Mouse (Mus musculus): ENCODE measurements around the gene Sh2d2a. TPM values are rescaled to one million over a fixed set of nuclear protein-coding genes. Genes with fewer than 3 reads are reported as not detected.
"Not testable (repeated sequence)": the region's sequence is repeated elsewhere in the genome, so short reads cannot be mapped to it uniquely, and the experiment has no call there.

The Sh2d2a gene
- polyA plus RNA-seq, 1 experiment from 2014 or later: 0.04 TPM

DNA sequence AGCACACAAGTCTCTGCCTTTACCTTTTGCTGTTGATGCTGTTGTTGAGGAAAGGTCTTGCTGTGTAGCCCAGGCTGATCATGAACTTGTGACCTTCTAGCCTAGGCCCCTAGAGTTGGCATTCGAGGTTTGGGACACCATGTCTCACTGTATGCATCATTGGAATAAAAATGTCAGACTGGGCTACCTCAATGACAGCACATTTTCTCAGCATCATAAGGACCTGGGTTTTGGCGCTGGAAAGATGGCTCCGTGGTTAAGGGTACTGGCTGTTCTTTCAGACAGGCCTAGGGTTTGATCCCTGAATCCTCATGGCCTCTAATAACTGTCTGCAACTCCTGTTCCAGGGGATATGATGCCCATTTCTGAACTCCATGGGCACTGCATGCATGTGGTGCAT is 53.2 kb downstream of the Sh2d2a start:
- no peak for ATAC-seq
- Histone ChIP-seq H3K9ac (no peak overlapping the region), H3K4me3 (no peak overlapping the region), H3K27me3 (replicated peaks) (no peaks in the 10 kb centered on the region), H3K27ac (peak overlapping the region; percentile 98), H3K4me2 (peak overlapping the region; percentile 72), H3K4me1 (peaks cover 49% of the 10 kb centered on the region), H3K36me3 (no peaks in the 10 kb centered on the region), H3K9me3 (replicated peaks) (no peaks in the 10 kb centered on the region)
- WGBS (ENCODE audit: insufficient replicate concordance): 86% methylated on average over 3 of the region's 3 CpGs

DNA sequence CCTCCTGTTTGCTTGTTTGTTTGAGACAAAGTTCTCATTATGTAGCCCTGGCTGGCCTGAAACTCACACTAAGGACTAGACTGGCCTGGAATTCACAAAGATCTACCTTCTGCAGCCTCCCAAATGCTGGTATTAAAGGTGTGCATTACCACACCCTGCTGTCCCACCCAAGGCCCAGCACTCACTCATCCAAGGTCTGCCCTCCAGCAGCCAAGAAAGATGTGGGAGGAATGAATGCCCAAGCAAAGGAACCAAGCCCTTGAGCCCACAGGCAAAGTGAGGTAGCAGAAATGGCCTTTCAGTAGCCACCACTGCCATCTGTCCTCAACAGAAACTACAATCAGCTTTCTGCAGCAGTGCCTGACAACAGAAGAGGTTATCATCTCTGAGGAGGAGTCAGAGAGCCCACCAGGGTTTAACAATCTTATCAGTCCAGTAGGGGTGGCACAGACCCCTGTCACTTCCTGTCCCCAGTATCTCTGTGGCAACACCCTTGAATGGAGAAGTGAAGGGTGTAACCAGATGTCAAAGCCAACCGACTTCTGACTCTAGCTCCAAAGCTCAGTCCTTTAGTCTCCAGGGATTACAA is 54.6 kb downstream of the Sh2d2a start:
- Histone ChIP-seq H3K36me3 (no peaks in the 10 kb centered on the region), H3K9ac (peak overlapping the region; percentile 72), H3K4me1 (peaks cover 60% of the 10 kb centered on the region), H3K4me2 (peak overlapping the region; percentile 72), H3K27ac (peak overlapping the region; percentile 98), H3K27me3 (replicated peaks) (no peaks in the 10 kb centered on the region), H3K4me3 (peak overlapping the region; percentile 47), H3K9me3 (replicated peaks) (no peaks in the 10 kb centered on the region)
- peak; percentile 85 for ATAC-seq
- 4% methylated on average over 1 of the region's 1 CpGs for WGBS (ENCODE audit: insufficient replicate concordance)

DNA sequence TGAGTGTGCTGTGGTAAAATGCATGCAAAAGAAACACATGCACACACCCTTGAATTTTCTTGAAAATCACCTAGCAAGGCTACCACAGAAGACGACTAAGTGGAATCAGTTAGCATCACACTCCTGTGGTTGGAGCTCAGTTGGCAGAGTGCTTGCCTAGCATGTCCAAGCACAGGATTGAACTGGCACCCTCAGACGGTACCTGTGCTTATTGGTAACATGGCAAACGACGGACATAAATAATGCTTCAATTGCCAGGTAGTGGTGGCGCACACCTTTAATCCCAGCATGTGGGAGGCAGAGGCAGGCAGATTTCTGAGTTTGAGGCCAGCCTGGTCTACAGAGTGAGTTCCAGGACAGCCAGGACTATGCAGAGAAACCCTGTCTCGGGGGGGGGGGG is 55.4 kb downstream of the Sh2d2a start:
- not testable (repeated sequence) for H3K36me3 ChIP-seq; H3K9me3 ChIP-seq (replicated peaks); ATAC-seq; H3K27me3 ChIP-seq (replicated peaks)
- H3K4me3 ChIP-seq: peak overlapping the region; percentile 47
- peak overlapping the region; percentile 72 for H3K9ac ChIP-seq
- H3K4me2 ChIP-seq: peak overlapping the region; percentile 72
- peaks cover 60% of the 10 kb centered on the region for H3K4me1 ChIP-seq
- H3K27ac ChIP-seq: peak overlapping the region; percentile 98
- 48% methylated on average over 6 of the region's 6 CpGs for WGBS (ENCODE audit: insufficient replicate concordance)

DNA sequence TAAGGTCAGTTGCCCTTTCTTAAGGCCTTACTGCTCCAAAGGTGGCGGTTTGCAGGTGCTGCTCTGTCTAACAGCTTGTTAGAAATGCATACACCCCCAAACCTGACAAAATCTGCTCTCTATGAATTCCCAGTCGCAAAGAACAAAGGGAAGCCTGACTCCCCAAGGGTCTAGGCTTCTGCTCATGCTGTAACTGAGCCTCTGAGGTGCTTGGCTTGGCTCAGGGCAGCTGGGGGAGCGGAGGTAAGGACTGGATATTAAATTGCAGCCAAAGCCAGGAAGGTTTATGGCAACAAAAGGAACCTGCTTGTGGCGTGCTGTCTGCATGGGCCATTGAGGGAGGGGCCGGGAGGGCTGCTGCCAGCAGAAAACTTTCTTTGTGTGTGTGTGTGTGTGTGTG is 57.3 kb downstream of the Sh2d2a start:
- no peak overlapping the region for H3K4me2 ChIP-seq
- ATAC-seq: no peak
- H3K36me3 ChIP-seq: 0 out of 2 replicates have a peak, but pooled peaks cover 6% of the 10 kb centered on the region
- peak overlapping the region; percentile 48; the same call in 1 of the 2 replicates for H3K9ac ChIP-seq
- no peak overlapping the region for H3K4me3 ChIP-seq
- H3K27me3 ChIP-seq (replicated peaks): no peaks in the 10 kb centered on the region
- peaks cover 71% of the 10 kb centered on the region for H3K4me1 ChIP-seq
- peak overlapping the region; percentile 73 for H3K27ac ChIP-seq
- 62% methylated on average over 5 of the region's 5 CpGs for WGBS (ENCODE audit: insufficient replicate concordance)
- no peaks in the 10 kb centered on the region for H3K9me3 ChIP-seq (replicated peaks)

Other genes starting within 250 kb of the Sh2d2a start
- gene Arhgef11, start 229.2 kb upstream of the Sh2d2a start, polyA plus RNA-seq (2016; fragmentation: Nextera tagmentation; extraction: Ambion mirVana): 4.2 and 4.9 TPM in 2 replicates
- gene Lrrc71, start 98.1 kb upstream of the Sh2d2a start, polyA plus RNA-seq (2016; fragmentation: Nextera tagmentation; extraction: Ambion mirVana): 0.13 and 0.29 TPM in 2 replicates
- 0.31 and 0.59 TPM in 2 replicates for gene Ntrk1, start 51.6 kb upstream of the Sh2d2a start, polyA plus RNA-seq (2016; fragmentation: Nextera tagmentation; extraction: Ambion mirVana)
- 0.05 TPM in 1 of 2 replicates, not detected in the other for gene Insrr, start 49.8 kb upstream of the Sh2d2a start, polyA plus RNA-seq (2016; fragmentation: Nextera tagmentation; extraction: Ambion mirVana)
- 9.4 and 10.2 TPM in 2 replicates for gene Pear1, start 22.4 kb upstream of the Sh2d2a start, polyA plus RNA-seq (2016; fragmentation: Nextera tagmentation; extraction: Ambion mirVana)
- 8.7 and 8.9 TPM in 2 replicates for gene Prcc, start 38.9 kb downstream of the Sh2d2a start, polyA plus RNA-seq (2016; fragmentation: Nextera tagmentation; extraction: Ambion mirVana)
- 393 and 400 TPM in 2 replicates for gene Hdgf, start 59.6 kb downstream of the Sh2d2a start, polyA plus RNA-seq (2016; fragmentation: Nextera tagmentation; extraction: Ambion mirVana)
- 57.0 and 57.3 TPM in 2 replicates for gene Mrpl24, start 72.8 kb downstream of the Sh2d2a start, polyA plus RNA-seq (2016; fragmentation: Nextera tagmentation; extraction: Ambion mirVana)
- 51.9 and 52.2 TPM in 2 replicates for gene Isg20l2, start 83.6 kb downstream of the Sh2d2a start, polyA plus RNA-seq (2016; fragmentation: Nextera tagmentation; extraction: Ambion mirVana)
- gene Rrnad1, start 84.0 kb downstream of the Sh2d2a start, polyA plus RNA-seq (2016; fragmentation: Nextera tagmentation; extraction: Ambion mirVana): 11.1 and 11.4 TPM in 2 replicates
- gene Crabp2, start 101.9 kb downstream of the Sh2d2a start, polyA plus RNA-seq (2016; fragmentation: Nextera tagmentation; extraction: Ambion mirVana): 3.9 and 6.5 TPM in 2 replicates
- gene Nes, start 124.3 kb downstream of the Sh2d2a start, polyA plus RNA-seq (2016; fragmentation: Nextera tagmentation; extraction: Ambion mirVana): 7.2 and 7.3 TPM in 2 replicates
- not detected in 2 replicates for gene Bcan, start 153.5 kb downstream of the Sh2d2a start, polyA plus RNA-seq (2016; fragmentation: Nextera tagmentation; extraction: Ambion mirVana)
- not detected in 2 replicates for gene Hapln2, start 180.8 kb downstream of the Sh2d2a start, polyA plus RNA-seq (2016; fragmentation: Nextera tagmentation; extraction: Ambion mirVana)
- 41.4 and 44.0 TPM in 2 replicates for gene Gpatch4, start 196.4 kb downstream of the Sh2d2a start, polyA plus RNA-seq (2016; fragmentation: Nextera tagmentation; extraction: Ambion mirVana)
- gene Naxe, start 211.7 kb downstream of the Sh2d2a start, polyA plus RNA-seq (2016; fragmentation: Nextera tagmentation; extraction: Ambion mirVana): 72.1 TPM in 2 replicates
- gene Ttc24, start 231.5 kb downstream of the Sh2d2a start, polyA plus RNA-seq (2016; fragmentation: Nextera tagmentation; extraction: Ambion mirVana): not detected in 2 replicates
- 11.2 and 11.8 TPM in 2 replicates for gene Iqgap3, start 235.2 kb downstream of the Sh2d2a start, polyA plus RNA-seq (2016; fragmentation: Nextera tagmentation; extraction: Ambion mirVana)